In genomic region chr2:20249403-20249802, GRCm38 (mm10) we compare ENCODE assay signal across 12 mouse cellular contexts.
DNase-seq lines count a peak whose midpoint lies in the region; ATAC-seq and TF ChIP-seq lines count a peak whose summit lies in the region.
"Had no signal": no experiment of that assay in that cellular context is flagged by ENCODE, and none has a peak within 500 bp of the region (broad histone marks: within the 10 kb centered on the region; RNA-seq: fewer than 3 reads in every experiment).

No protein-coding gene starts in this region.

- H3K36me3 ChIP-seq in hindbrain, postnatal 0 days (ENCODE audit: insufficient read depth, low read length), result no peaks in the 10 kb centered on the region
- H3K36me3 ChIP-seq in hindbrain, embryonic 14.5 days (replicated peaks; ENCODE audit: control insufficient read depth, insufficient read depth), result no peaks in the 10 kb centered on the region
- no peaks in the 10 kb centered on the region for H3K36me3 ChIP-seq in liver, embryonic 12.5 days
- H3K36me3 ChIP-seq: embryonic facial prominence, embryonic 15.5 days; G1E had no signal

- WGBS in hindbrain, postnatal 0 days, result 44% methylated on average over 4 of the region's 4 CpGs
- WGBS in hindbrain, embryonic 14.5 days, result 67% methylated on average over 4 of the region's 4 CpGs
- WGBS in liver, embryonic 12.5 days (ENCODE audit: insufficient replicate concordance), result 59% methylated on average over 4 of the region's 4 CpGs

- H3K4me1 ChIP-seq in hindbrain, postnatal 0 days (ENCODE audit: insufficient read depth, low read length), result no peaks in the 10 kb centered on the region
- H3K4me1 ChIP-seq in hindbrain, embryonic 14.5 days (replicated peaks; ENCODE audit: control insufficient read depth, insufficient read depth, low read length), result no peaks in the 10 kb centered on the region
- no peaks in the 10 kb centered on the region for H3K4me1 ChIP-seq in liver, embryonic 12.5 days

- no peak for ATAC-seq in hindbrain, postnatal 0 days
- no peak for ATAC-seq in hindbrain, embryonic 14.5 days (ENCODE audit: low FRiP score)
- ATAC-seq in liver, embryonic 12.5 days, result no peak

- no peaks in the 10 kb centered on the region for H3K9me3 ChIP-seq in hindbrain, postnatal 0 days (ENCODE audit: low read length)
- no peaks in the 10 kb centered on the region for H3K9me3 ChIP-seq in hindbrain, embryonic 14.5 days (ENCODE audit: control insufficient read depth, low read length)
- no peaks in the 10 kb centered on the region for H3K9me3 ChIP-seq in liver, embryonic 12.5 days (replicated peaks)
- H3K9me3 ChIP-seq: embryonic facial prominence, embryonic 15.5 days; G1E had no signal

- DNase-seq in hindbrain, postnatal 0 days (ENCODE audit: low spot score), result peak; percentile 15
- DNase-seq in hindbrain, embryonic 14.5 days (ENCODE audit: low spot score), result no peak
- peak; percentile 40 to 54 for DNase-seq in frontal cortex, postnatal 14 days (ENCODE audit: low spot score in 2 of 2)
- peak; percentile 48 to 60 for DNase-seq in layer of hippocampus, adult 2 months (ENCODE audit: low spot score in 2 of 2)
- peak; percentile 53 to 62 for DNase-seq in right cerebral cortex, adult 2 months (ENCODE audit: low spot score in 2 of 2)
- no peak for DNase-seq in thymus, postnatal 36 days
- DNase-seq in spleen, postnatal 14 days (ENCODE audit: low spot score in 2 of 2), result no peak
- DNase-seq: kidney, adult 9 months; thymus, adult 18-20 months had no signal

- H3K27me3 ChIP-seq in hindbrain, postnatal 0 days (ENCODE audit: insufficient read depth, low read length), result no peaks in the 10 kb centered on the region
- H3K27me3 ChIP-seq in hindbrain, embryonic 14.5 days (ENCODE audit: control insufficient read depth, insufficient read depth, low read length), result no peaks in the 10 kb centered on the region
- no peaks in the 10 kb centered on the region for H3K27me3 ChIP-seq in liver, embryonic 12.5 days (replicated peaks)
- H3K27me3 ChIP-seq: embryonic facial prominence, embryonic 15.5 days had no signal

- H3K4me3 ChIP-seq in hindbrain, postnatal 0 days (ENCODE audit: low read length), result no peak overlapping the region
- H3K4me3 ChIP-seq in hindbrain, embryonic 14.5 days (replicated peaks; ENCODE audit: low read length), result no peak overlapping the region
- H3K4me3 ChIP-seq in layer of hippocampus, adult 2 months, result no peak overlapping the region
- no peak overlapping the region for H3K4me3 ChIP-seq in liver, embryonic 12.5 days
- H3K4me3 ChIP-seq: embryonic facial prominence, embryonic 15.5 days had no signal

- no peak overlapping the region for H3K9ac ChIP-seq in hindbrain, postnatal 0 days (replicated peaks; ENCODE audit: low read length)
- H3K9ac ChIP-seq in hindbrain, embryonic 14.5 days, result no peak overlapping the region
- H3K9ac ChIP-seq in liver, embryonic 12.5 days, result no peak overlapping the region
- H3K9ac ChIP-seq: embryonic facial prominence, embryonic 15.5 days had no signal

- no peak for TF ChIP-seq CTCF in hindbrain, postnatal 0 days (IDR thresholded peaks at IDR 0.05; ENCODE audit: low read depth)
- TF ChIP-seq CTCF in layer of hippocampus, adult 2 months (conservative IDR thresholded peaks at IDR 0.05), result no peak

- H3K4me2 ChIP-seq in hindbrain, postnatal 0 days (ENCODE audit: low read depth, low read length), result no peak overlapping the region
- H3K4me2 ChIP-seq in hindbrain, embryonic 14.5 days (replicated peaks), result no peak overlapping the region
- no peak overlapping the region for H3K4me2 ChIP-seq in liver, embryonic 12.5 days
- H3K4me2 ChIP-seq: embryonic facial prominence, embryonic 15.5 days had no signal

- no peak overlapping the region for H3K27ac ChIP-seq in hindbrain, postnatal 0 days
- H3K27ac ChIP-seq in hindbrain, embryonic 14.5 days, result no peak overlapping the region
- peak overlapping the region; percentile 56 for H3K27ac ChIP-seq in layer of hippocampus, adult 2 months
- H3K27ac ChIP-seq in liver, embryonic 12.5 days, result no peak overlapping the region
- H3K27ac ChIP-seq: embryonic facial prominence, embryonic 15.5 days had no signal

Comparison
In these comparisons a context has a peak if more than half of its experiments do, and no peak if none do; other contexts are left out.
1. DNase-seq: peak in hindbrain, postnatal 0 days (single experiment), frontal cortex, postnatal 14 days (2 of 2), layer of hippocampus, adult 2 months (2 of 2) and right cerebral cortex, adult 2 months (2 of 2); none in hindbrain, embryonic 14.5 days (single experiment), thymus, postnatal 36 days (0 of 2) and spleen, postnatal 14 days (0 of 2).